Mouse (Mus musculus) B cell, adult 2 months (primary cell): Measurements from ENCODE around the gene Pdk2.

Experiments
- DNase-seq, 2 experiments: peaks; one replicate each; pipeline ENCODE4 v3.0.0; 2022

Pdk2 gene

GRCm38 (mm10) chr11:95001584-95002347 lies 39.4 kb downstream of the Pdk2 start:
- DNase-seq, result no peak

- DNase-seq, result peak; percentile 69
These were observed 40.1 kb downstream of the Pdk2 start for GRCm38 (mm10) chr11:95001058-95001457.

- DNase-seq, result peak in 1 of 2 experiments; percentile 40
These were observed 40.6 kb downstream of the Pdk2 start for GRCm38 (mm10) chr11:95000548-95000947.

GRCm38 (mm10) chr11:95000128-95000527 lies 41.0 kb downstream of the Pdk2 start:
- no peak for DNase-seq

GRCm38 (mm10) chr11:94998041-94998531 lies 43.1 kb downstream of the Pdk2 start:
- DNase-seq, result no peak

GRCm38 (mm10) chr11:94997596-94997995 lies 43.6 kb downstream of the Pdk2 start:
- no peak for DNase-seq

- DNase-seq, result no peak
These were observed 44.2 kb downstream of the Pdk2 start for GRCm38 (mm10) chr11:94996984-94997383.

- DNase-seq, result no peak
These were observed 45.1 kb downstream of the Pdk2 start for GRCm38 (mm10) chr11:94996101-94996500.

GRCm38 (mm10) chr11:94994947-94995772 lies 46.0 kb downstream of the Pdk2 start:
- DNase-seq, result no peak

GRCm38 (mm10) chr11:94994208-94994814 lies 46.8 kb downstream of the Pdk2 start:
- DNase-seq, result no peak

GRCm38 (mm10) chr11:94992754-94993606 lies 48.2 kb downstream of the Pdk2 start:
- peak; percentile 36 to 42 for DNase-seq

- no peak for DNase-seq
These were observed 48.7 kb downstream of the Pdk2 start for GRCm38 (mm10) chr11:94992480-94992753.

- DNase-seq, result peak; percentile 49 to 62
These were observed 49.3 kb downstream of the Pdk2 start for GRCm38 (mm10) chr11:94991641-94992479.

GRCm38 (mm10) chr11:94990749-94991577 lies 50.2 kb downstream of the Pdk2 start, which contains the start of gene Ppp1r9b:
Ppp1r9b (plus strand) TSS chr11:94991035.
- DNase-seq, result peak; percentile 93

GRCm38 (mm10) chr11:94990102-94990748 lies 50.9 kb downstream of the Pdk2 start:
- DNase-seq, result no peak

GRCm38 (mm10) chr11:94989562-94990017 lies 51.6 kb downstream of the Pdk2 start:
- peak; percentile 67 for DNase-seq

- DNase-seq, result no peak
These were observed 52.2 kb downstream of the Pdk2 start for GRCm38 (mm10) chr11:94988780-94989561.

GRCm38 (mm10) chr11:94987851-94988250 lies 53.3 kb downstream of the Pdk2 start:
- DNase-seq, result no peak

- DNase-seq, result no peak
These were observed 53.8 kb downstream of the Pdk2 start for GRCm38 (mm10) chr11:94987341-94987740.
